Mouse (Mus musculus): ENCODE measurements at regions not wholly inside any gene's neighbourhood (a gene's known extent, or its start where the extent isn't known, plus 50 kb on each side); places are given as distances from the start of the nearest gene placed in this dataset.

- H3K27ac ChIP-seq (replicated peaks; ENCODE audit: low read depth, low read length) = no peak overlapping the region
- no peak overlapping the region for H3K9ac ChIP-seq (ENCODE audit: low read length)
- no peaks in the 10 kb centered on the region for H3K36me3 ChIP-seq (ENCODE audit: control insufficient read depth, insufficient read depth, low read length)
- DNase-seq (ENCODE audit: low spot score) (no peak), ATAC-seq (ENCODE audit: insufficient number of reproducible peaks, low FRiP score, low TSS enrichment, low read depth) (no peak)
- no peaks in the 10 kb centered on the region for H3K4me1 ChIP-seq (ENCODE audit: control insufficient read depth, insufficient read depth, low read length)
- H3K4me2 ChIP-seq (ENCODE audit: low read depth, severe bottlenecking) = no peak overlapping the region
- WGBS = 76% methylated on average over 8 of the region's 8 CpGs
- no peaks in the 10 kb centered on the region; the same call in 1 of the 2 replicates for H3K9me3 ChIP-seq (ENCODE audit: control insufficient read depth, low read length)
- no peak overlapping the region for H3K4me3 ChIP-seq (ENCODE audit: low read depth, low read length)
- no peaks in the 10 kb centered on the region for H3K27me3 ChIP-seq (ENCODE audit: control insufficient read depth, insufficient read depth, low read length)
Observed at GRCm38 (mm10) chr6:31148311-31148856, 189.5 kb upstream of the Klf14 start.

GRCm38 (mm10) chr6:31149164-31149563 is 190.3 kb upstream of the Klf14 start:
- 92% methylated on average over 6 of the region's 6 CpGs for WGBS
- ATAC-seq (ENCODE audit: insufficient number of reproducible peaks, low FRiP score, low TSS enrichment, low read depth) (no peak), DNase-seq (ENCODE audit: low spot score) (no peak)
- no peak overlapping the region for H3K9ac ChIP-seq (ENCODE audit: low read length)
- no peaks in the 10 kb centered on the region for H3K27me3 ChIP-seq (ENCODE audit: control insufficient read depth, insufficient read depth, low read length)
- no peak overlapping the region for H3K4me3 ChIP-seq (ENCODE audit: low read depth, low read length)
- no peaks in the 10 kb centered on the region for H3K36me3 ChIP-seq (ENCODE audit: control insufficient read depth, insufficient read depth, low read length)
- H3K9me3 ChIP-seq (ENCODE audit: control insufficient read depth, low read length) = no peaks in the 10 kb centered on the region; the same call in 1 of the 2 replicates
- no peak overlapping the region for H3K27ac ChIP-seq (replicated peaks; ENCODE audit: low read depth, low read length)
- H3K4me2 ChIP-seq (ENCODE audit: low read depth, severe bottlenecking) = no peak overlapping the region
- no peaks in the 10 kb centered on the region for H3K4me1 ChIP-seq (ENCODE audit: control insufficient read depth, insufficient read depth, low read length)

- Histone ChIP-seq H3K27me3 (ENCODE audit: control insufficient read depth, insufficient read depth, low read length) (no peaks in the 10 kb centered on the region), H3K9ac (ENCODE audit: low read length) (no peak overlapping the region), H3K36me3 (ENCODE audit: control insufficient read depth, insufficient read depth, low read length) (no peaks in the 10 kb centered on the region), H3K4me3 (ENCODE audit: low read depth, low read length) (no peak overlapping the region), H3K4me1 (ENCODE audit: control insufficient read depth, insufficient read depth, low read length) (no peaks in the 10 kb centered on the region), H3K4me2 (ENCODE audit: low read depth, severe bottlenecking) (no peak overlapping the region), H3K9me3 (ENCODE audit: control insufficient read depth, low read length) (no peaks in the 10 kb centered on the region; the same call in 1 of the 2 replicates), H3K27ac (replicated peaks; ENCODE audit: low read depth, low read length) (no peak overlapping the region)
- ATAC-seq (ENCODE audit: insufficient number of reproducible peaks, low FRiP score, low TSS enrichment, low read depth) = no peak
- WGBS = 87% methylated on average over 8 of the region's 8 CpGs
- no peak for DNase-seq (ENCODE audit: low spot score)
Observed at GRCm38 (mm10) chr6:31150416-31150815, 191.5 kb upstream of the Klf14 start.

- Histone ChIP-seq H3K27ac (replicated peaks; ENCODE audit: low read depth, low read length) (no peak overlapping the region), H3K27me3 (ENCODE audit: control insufficient read depth, insufficient read depth, low read length) (no peaks in the 10 kb centered on the region), H3K36me3 (ENCODE audit: control insufficient read depth, insufficient read depth, low read length) (no peaks in the 10 kb centered on the region), H3K9me3 (ENCODE audit: control insufficient read depth, low read length) (no peaks in the 10 kb centered on the region; the same call in 1 of the 2 replicates), H3K9ac (ENCODE audit: low read length) (no peak overlapping the region), H3K4me2 (ENCODE audit: low read depth, severe bottlenecking) (no peak overlapping the region), H3K4me3 (ENCODE audit: low read depth, low read length) (no peak overlapping the region), H3K4me1 (ENCODE audit: control insufficient read depth, insufficient read depth, low read length) (no peaks in the 10 kb centered on the region)
- 24% methylated on average over 5 of the region's 5 CpGs for WGBS
- DNase-seq (ENCODE audit: low spot score) (peak; percentile 46), ATAC-seq (ENCODE audit: insufficient number of reproducible peaks, low FRiP score, low TSS enrichment, low read depth) (no peak)
Observed at GRCm38 (mm10) chr6:31155857-31156256, 197.0 kb upstream of the Klf14 start.

GRCm38 (mm10) chr6:31156999-31157398 is 198.1 kb upstream of the Klf14 start:
- Histone ChIP-seq H3K27ac (replicated peaks; ENCODE audit: low read depth, low read length) (no peak overlapping the region), H3K4me1 (ENCODE audit: control insufficient read depth, insufficient read depth, low read length) (no peaks in the 10 kb centered on the region), H3K4me3 (ENCODE audit: low read depth, low read length) (no peak overlapping the region), H3K9ac (ENCODE audit: low read length) (no peak overlapping the region), H3K36me3 (ENCODE audit: control insufficient read depth, insufficient read depth, low read length) (no peaks in the 10 kb centered on the region), H3K9me3 (ENCODE audit: control insufficient read depth, low read length) (no peaks in the 10 kb centered on the region; the same call in 1 of the 2 replicates), H3K4me2 (ENCODE audit: low read depth, severe bottlenecking) (no peak overlapping the region), H3K27me3 (ENCODE audit: control insufficient read depth, insufficient read depth, low read length) (no peaks in the 10 kb centered on the region)
- ATAC-seq (ENCODE audit: insufficient number of reproducible peaks, low FRiP score, low TSS enrichment, low read depth) = no peak
- DNase-seq (ENCODE audit: low spot score) = no peak
- WGBS = 93% methylated on average over 2 of the region's 2 CpGs

- Histone ChIP-seq H3K9me3 (ENCODE audit: control insufficient read depth, low read length) (no peaks in the 10 kb centered on the region; the same call in 1 of the 2 replicates), H3K27me3 (ENCODE audit: control insufficient read depth, insufficient read depth, low read length) (no peaks in the 10 kb centered on the region), H3K4me2 (ENCODE audit: low read depth, severe bottlenecking) (no peak overlapping the region), H3K36me3 (ENCODE audit: control insufficient read depth, insufficient read depth, low read length) (no peaks in the 10 kb centered on the region), H3K4me3 (ENCODE audit: low read depth, low read length) (no peak overlapping the region), H3K9ac (ENCODE audit: low read length) (no peak overlapping the region), H3K27ac (replicated peaks; ENCODE audit: low read depth, low read length) (no peak overlapping the region), H3K4me1 (ENCODE audit: control insufficient read depth, insufficient read depth, low read length) (no peaks in the 10 kb centered on the region)
- ATAC-seq (ENCODE audit: insufficient number of reproducible peaks, low FRiP score, low TSS enrichment, low read depth) = no peak
- WGBS = 86% methylated on average over 6 of the region's 6 CpGs
- no peak for DNase-seq (ENCODE audit: low spot score)
Observed at GRCm38 (mm10) chr6:31157429-31157828, 198.6 kb upstream of the Klf14 start.

- H3K36me3 ChIP-seq (ENCODE audit: control insufficient read depth, insufficient read depth, low read length) = no peaks in the 10 kb centered on the region
- 86% methylated on average over 7 of the region's 7 CpGs for WGBS
- H3K4me1 ChIP-seq (ENCODE audit: control insufficient read depth, insufficient read depth, low read length) = no peaks in the 10 kb centered on the region
- no peaks in the 10 kb centered on the region for H3K9me3 ChIP-seq (ENCODE audit: control insufficient read depth, low read length)
- no peak overlapping the region for H3K4me2 ChIP-seq (ENCODE audit: low read depth, severe bottlenecking)
- DNase-seq (ENCODE audit: low spot score) (no peak), ATAC-seq (ENCODE audit: insufficient number of reproducible peaks, low FRiP score, low TSS enrichment, low read depth) (no peak)
- H3K27ac ChIP-seq (replicated peaks; ENCODE audit: low read depth, low read length) = no peak overlapping the region
- no peak overlapping the region for H3K4me3 ChIP-seq (ENCODE audit: low read depth, low read length)
- H3K9ac ChIP-seq (ENCODE audit: low read length) = no peak overlapping the region
- H3K27me3 ChIP-seq (ENCODE audit: control insufficient read depth, insufficient read depth, low read length) = no peaks in the 10 kb centered on the region
Observed at GRCm38 (mm10) chr6:31158648-31159047, 199.8 kb upstream of the Klf14 start.

GRCm38 (mm10) chr6:31159240-31159639 is 200.4 kb upstream of the Klf14 start:
- Histone ChIP-seq H3K4me1 (ENCODE audit: control insufficient read depth, insufficient read depth, low read length) (no peaks in the 10 kb centered on the region), H3K4me2 (ENCODE audit: low read depth, severe bottlenecking) (no peak overlapping the region), H3K36me3 (ENCODE audit: control insufficient read depth, insufficient read depth, low read length) (no peaks in the 10 kb centered on the region), H3K4me3 (ENCODE audit: low read depth, low read length) (no peak overlapping the region), H3K9me3 (ENCODE audit: control insufficient read depth, low read length) (no peaks in the 10 kb centered on the region), H3K9ac (ENCODE audit: low read length) (no peak overlapping the region), H3K27me3 (ENCODE audit: control insufficient read depth, insufficient read depth, low read length) (no peaks in the 10 kb centered on the region), H3K27ac (replicated peaks; ENCODE audit: low read depth, low read length) (no peak overlapping the region)
- WGBS = 53% methylated on average over 8 of the region's 8 CpGs
- DNase-seq (ENCODE audit: low spot score) (peak; percentile 35), ATAC-seq (ENCODE audit: insufficient number of reproducible peaks, low FRiP score, low TSS enrichment, low read depth) (no peak)
